Mouse (Mus musculus): ENCODE results near the gene Slc44a3. TPM values are rescaled to one million over a fixed set of nuclear protein-coding genes. Genes with fewer than 3 reads are reported as not detected.

The Slc44a3 gene
- polyA plus RNA-seq, 1 experiment = 23.2 TPM

DNA sequence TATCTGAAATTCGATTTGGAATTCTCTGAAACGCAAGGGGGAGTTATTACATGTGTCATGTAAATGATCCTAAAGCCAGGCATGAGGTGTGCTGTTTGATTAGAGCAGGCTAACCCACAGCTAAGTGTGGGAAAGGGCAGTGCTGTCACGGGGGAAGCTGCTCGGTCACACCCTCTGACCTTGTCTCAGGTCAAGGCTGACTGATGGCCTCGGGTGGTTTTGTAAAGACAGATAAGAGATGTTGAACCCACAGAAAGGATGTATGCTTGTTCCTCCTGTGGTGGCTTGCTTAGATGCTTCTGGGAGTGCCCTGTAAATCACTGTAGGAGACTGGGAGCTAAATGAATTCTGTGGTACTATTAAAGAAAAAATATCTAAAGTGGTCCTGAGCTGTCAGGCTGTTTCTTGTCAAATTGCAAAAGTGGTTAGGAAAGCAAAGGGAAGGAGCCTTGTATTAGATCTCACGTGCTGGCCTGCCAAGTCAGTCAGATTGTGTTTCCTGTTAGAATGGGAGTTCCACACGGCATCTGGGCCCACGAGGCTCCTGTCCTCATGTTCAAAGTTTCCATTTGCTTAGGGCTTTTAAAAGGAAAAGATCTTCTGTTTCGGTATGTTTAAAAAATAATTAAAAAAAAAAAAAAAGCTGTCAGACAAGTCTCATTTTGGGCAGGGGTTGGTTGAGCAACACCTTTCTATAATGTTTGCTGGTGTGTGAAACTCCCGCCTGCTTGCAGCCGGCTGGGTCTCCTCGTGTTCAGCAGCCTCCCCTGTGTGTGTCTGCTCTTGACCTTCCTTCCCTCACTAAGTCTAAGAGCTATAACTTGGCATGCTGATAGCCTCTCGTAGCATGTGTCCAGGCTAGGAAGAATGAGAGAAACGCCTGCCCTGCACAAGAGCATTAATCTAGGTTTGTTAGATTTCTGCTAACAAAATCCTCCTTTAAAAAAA is 73.4 kb downstream of the Slc44a3 start:
- Histone ChIP-seq H3K4me1 (ENCODE audit: control insufficient read depth, insufficient read depth, low read length) (0 out of 2 replicates have a peak, but pooled peaks cover 2% of the 10 kb centered on the region), H3K4me3 (replicated peaks; ENCODE audit: extremely low read depth, low read depth, low read length) (no peak overlapping the region)
- no peak for TF ChIP-seq POLR2A (IDR thresholded peaks at IDR 0.05; ENCODE audit: borderline replicate concordance, extremely low read depth, low read depth, low read length)
- TF ChIP-seq CTCF (IDR thresholded peaks at IDR 0.05; ENCODE audit: insufficient read depth, low read length) = no peak
- 47% methylated on average over 14 of the region's 14 CpGs for WGBS
- no peak for DNase-seq

DNA sequence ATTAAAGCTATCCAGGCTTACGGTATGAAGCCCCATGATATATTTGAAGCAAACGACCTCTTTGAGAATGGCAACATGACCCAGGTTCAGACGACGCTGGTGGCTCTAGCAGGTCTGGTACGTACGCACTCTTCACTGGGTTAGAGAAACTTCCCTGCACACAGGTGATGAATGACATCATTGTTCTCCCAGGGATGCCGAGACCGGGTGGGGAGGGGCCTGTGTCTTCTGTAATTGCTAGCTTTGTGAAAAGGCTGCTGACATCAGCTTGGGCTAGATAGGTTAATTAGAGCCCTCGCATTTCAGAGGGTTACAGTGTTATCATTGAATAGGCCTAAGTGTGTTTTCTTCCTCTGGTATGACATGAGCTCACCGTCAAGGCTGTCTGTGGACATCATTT is 80.8 kb downstream of the Slc44a3 start:
- Histone ChIP-seq H3K4me1 (ENCODE audit: control insufficient read depth, insufficient read depth, low read length) (peaks cover 4% of the 10 kb centered on the region; the same call in 1 of the 2 replicates), H3K4me3 (replicated peaks; ENCODE audit: extremely low read depth, low read depth, low read length) (no peak overlapping the region)
- no peak for TF ChIP-seq CTCF (IDR thresholded peaks at IDR 0.05; ENCODE audit: insufficient read depth, low read length)
- TF ChIP-seq POLR2A (IDR thresholded peaks at IDR 0.05; ENCODE audit: borderline replicate concordance, extremely low read depth, low read depth, low read length) = no peak
- WGBS = 71% methylated on average over 10 of the region's 10 CpGs
- DNase-seq = no peak

DNA sequence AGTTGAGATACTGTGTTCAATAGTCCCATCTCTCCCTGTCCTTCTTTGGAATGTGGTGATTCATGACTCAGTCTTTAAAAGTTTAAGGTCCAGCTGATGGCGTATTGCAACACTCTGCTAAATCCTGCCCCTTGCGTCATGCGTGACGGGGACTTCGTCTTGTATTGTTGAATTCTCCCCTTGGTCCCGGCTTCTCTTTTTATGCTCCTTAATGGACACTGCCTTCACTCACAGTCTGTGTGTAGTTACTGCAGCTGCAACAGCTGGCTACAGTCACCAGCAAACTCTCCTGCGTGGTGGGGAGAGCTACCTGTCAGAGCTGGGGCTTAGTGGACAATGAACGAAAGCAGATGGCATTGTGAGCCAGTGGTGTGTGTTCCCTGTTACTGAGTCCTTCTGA is 82.7 kb downstream of the Slc44a3 start:
- Histone ChIP-seq H3K4me3 (replicated peaks; ENCODE audit: extremely low read depth, low read depth, low read length) (peak overlapping the region; percentile 33), H3K4me1 (ENCODE audit: control insufficient read depth, insufficient read depth, low read length) (peaks cover 4% of the 10 kb centered on the region; the same call in 1 of the 2 replicates)
- DNase-seq = no peak
- WGBS = 74% methylated on average over 8 of the region's 8 CpGs
- TF ChIP-seq POLR2A (IDR thresholded peaks at IDR 0.05; ENCODE audit: borderline replicate concordance, extremely low read depth, low read depth, low read length) (no peak), CTCF (IDR thresholded peaks at IDR 0.05; ENCODE audit: insufficient read depth, low read length) (no peak)

DNA sequence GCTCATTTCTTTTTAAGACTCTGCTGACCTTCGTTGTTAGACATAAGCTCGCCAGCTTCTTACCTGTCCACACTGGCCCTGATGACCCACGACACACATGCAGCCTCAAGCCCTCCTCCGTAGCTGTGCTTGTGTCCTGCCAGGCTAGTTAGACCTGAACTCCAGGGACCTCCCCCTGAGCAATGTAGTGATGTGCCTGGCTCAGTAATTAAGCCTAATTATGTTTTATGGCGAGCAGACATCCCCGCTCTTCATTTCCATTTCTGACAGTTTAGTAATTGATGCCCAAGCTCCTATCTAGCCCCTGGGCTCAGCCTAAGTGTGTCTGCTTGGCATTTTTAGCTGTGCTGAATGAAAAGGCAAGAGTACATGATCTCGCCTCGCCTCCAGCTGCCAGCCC is 83.6 kb downstream of the Slc44a3 start:
- no peak for DNase-seq
- WGBS = 72% methylated on average over 8 of the region's 8 CpGs
- Histone ChIP-seq H3K4me1 (ENCODE audit: control insufficient read depth, insufficient read depth, low read length) (peaks cover 4% of the 10 kb centered on the region; the same call in 1 of the 2 replicates), H3K4me3 (replicated peaks; ENCODE audit: extremely low read depth, low read depth, low read length) (no peak overlapping the region)
- TF ChIP-seq POLR2A (IDR thresholded peaks at IDR 0.05; ENCODE audit: borderline replicate concordance, extremely low read depth, low read depth, low read length) = no peak
- no peak for TF ChIP-seq CTCF (IDR thresholded peaks at IDR 0.05; ENCODE audit: insufficient read depth, low read length)

DNA sequence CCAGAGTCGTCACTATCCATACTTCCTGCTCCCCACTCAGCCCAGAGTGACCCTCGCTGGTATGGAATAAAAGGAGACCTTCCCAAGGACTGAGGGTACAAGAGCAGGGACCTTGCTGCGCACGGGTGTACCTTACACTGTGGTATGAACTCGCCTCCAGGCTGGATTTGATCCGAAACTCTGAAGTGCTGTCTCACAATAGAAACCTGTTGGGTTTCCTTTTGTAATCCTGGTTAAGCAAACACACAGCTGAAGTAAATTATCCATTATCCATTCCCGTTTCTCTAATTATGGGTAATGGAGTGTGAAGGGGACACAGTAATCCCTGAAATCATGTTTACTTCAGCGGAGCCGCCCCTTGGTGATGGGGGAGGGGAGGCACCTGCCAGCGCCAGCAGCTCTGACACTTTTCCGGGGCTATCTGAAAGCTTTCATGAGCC is 84.2 kb downstream of the Slc44a3 start:
- Histone ChIP-seq H3K4me1 (ENCODE audit: control insufficient read depth, insufficient read depth, low read length) (peaks cover 4% of the 10 kb centered on the region; the same call in 1 of the 2 replicates), H3K4me3 (replicated peaks; ENCODE audit: extremely low read depth, low read depth, low read length) (no peak overlapping the region)
- TF ChIP-seq CTCF (IDR thresholded peaks at IDR 0.05; ENCODE audit: insufficient read depth, low read length) = no peak
- TF ChIP-seq POLR2A (IDR thresholded peaks at IDR 0.05; ENCODE audit: borderline replicate concordance, extremely low read depth, low read depth, low read length) = no peak
- DNase-seq = no peak
- 43% methylated on average over 11 of the region's 11 CpGs for WGBS

DNA sequence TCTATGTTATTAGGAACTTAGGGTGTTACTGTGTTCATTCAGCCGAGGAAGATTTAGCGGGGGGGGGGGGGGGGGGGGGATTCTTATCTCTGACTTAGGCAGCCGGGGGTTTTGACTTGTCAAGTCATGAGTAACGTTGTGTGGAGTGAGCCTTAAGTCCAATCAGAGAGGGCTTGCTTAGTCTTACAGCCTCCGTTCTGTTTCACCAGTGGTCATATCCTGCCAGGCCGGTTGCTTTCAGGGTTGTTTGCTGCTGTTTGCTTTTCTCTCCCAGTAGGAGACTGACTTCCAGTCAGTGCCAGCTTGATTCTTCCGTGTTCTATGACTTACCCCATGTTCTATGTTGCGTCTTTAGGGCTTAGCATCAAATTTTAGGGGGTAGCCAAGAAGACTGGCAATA is 85.8 kb downstream of the Slc44a3 start:
- TF ChIP-seq CTCF (IDR thresholded peaks at IDR 0.05; ENCODE audit: insufficient read depth, low read length) = no peak
- no peak for TF ChIP-seq POLR2A (IDR thresholded peaks at IDR 0.05; ENCODE audit: borderline replicate concordance, extremely low read depth, low read depth, low read length)
- DNase-seq = no peak
- Histone ChIP-seq H3K4me3 (replicated peaks; ENCODE audit: extremely low read depth, low read depth, low read length) (no peak overlapping the region), H3K4me1 (ENCODE audit: control insufficient read depth, insufficient read depth, low read length) (peaks cover 12% of the 10 kb centered on the region; the same call in 1 of the 2 replicates)
- 20% methylated on average over 8 of the region's 8 CpGs for WGBS

DNA sequence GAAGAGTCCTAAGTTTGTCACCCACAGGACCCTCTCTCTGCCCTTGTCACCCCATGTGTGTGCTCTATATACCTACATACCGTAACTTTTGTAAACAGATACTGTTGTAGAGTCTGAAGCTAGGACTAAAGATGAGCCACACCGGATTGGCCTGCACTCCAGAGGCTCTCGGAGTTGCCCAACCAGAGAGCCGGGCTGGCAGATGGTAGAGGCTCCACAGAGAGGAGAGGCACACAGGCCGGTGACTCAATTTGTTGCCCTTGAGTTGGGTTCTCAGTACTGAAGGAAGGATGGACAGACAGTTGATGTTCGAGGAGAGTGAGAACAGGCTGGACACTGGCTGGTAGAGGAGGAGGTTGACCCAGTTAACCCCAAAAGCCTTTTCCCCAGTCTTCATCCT is 87.8 kb downstream of the Slc44a3 start:
- 86% methylated on average over 6 of the region's 6 CpGs for WGBS
- H3K4me1 ChIP-seq (ENCODE audit: control insufficient read depth, insufficient read depth, low read length) = peaks cover 22% of the 10 kb centered on the region
- no peak for DNase-seq
- no peak overlapping the region for H3K4me3 ChIP-seq (replicated peaks; ENCODE audit: extremely low read depth, low read depth, low read length)
- TF ChIP-seq CTCF (IDR thresholded peaks at IDR 0.05; ENCODE audit: insufficient read depth, low read length) = no peak
- TF ChIP-seq POLR2A (IDR thresholded peaks at IDR 0.05; ENCODE audit: borderline replicate concordance, extremely low read depth, low read depth, low read length) = no peak

DNA sequence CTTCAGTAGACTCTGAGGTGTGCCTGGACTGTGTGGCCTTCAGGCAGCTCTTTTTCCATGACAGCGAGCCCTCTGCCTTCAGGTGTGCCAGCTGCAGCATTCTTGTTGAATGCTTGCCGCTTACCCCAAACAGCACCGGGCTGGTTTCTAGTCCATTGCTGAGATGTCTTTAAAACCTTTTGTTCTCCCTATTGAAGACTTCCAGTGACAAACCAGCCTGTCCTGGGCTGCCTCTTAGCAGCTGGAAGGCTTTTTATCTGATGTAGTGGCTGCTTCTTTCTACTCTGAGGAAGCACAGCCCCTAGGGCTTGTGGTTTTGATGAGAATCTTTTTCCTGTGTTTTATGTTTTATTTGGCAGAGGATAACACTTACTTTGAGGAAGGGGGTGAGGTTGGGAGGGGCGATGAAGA is 88.3 kb downstream of the Slc44a3 start:
- no peak overlapping the region for H3K4me3 ChIP-seq (replicated peaks; ENCODE audit: extremely low read depth, low read depth, low read length)
- TF ChIP-seq CTCF (IDR thresholded peaks at IDR 0.05; ENCODE audit: insufficient read depth, low read length) (no peak), POLR2A (IDR thresholded peaks at IDR 0.05; ENCODE audit: borderline replicate concordance, extremely low read depth, low read depth, low read length) (no peak)
- peaks cover 28% of the 10 kb centered on the region for H3K4me1 ChIP-seq (ENCODE audit: control insufficient read depth, insufficient read depth, low read length)
- DNase-seq = no peak
- WGBS = 45% methylated on average over 4 of the region's 4 CpGs

DNA sequence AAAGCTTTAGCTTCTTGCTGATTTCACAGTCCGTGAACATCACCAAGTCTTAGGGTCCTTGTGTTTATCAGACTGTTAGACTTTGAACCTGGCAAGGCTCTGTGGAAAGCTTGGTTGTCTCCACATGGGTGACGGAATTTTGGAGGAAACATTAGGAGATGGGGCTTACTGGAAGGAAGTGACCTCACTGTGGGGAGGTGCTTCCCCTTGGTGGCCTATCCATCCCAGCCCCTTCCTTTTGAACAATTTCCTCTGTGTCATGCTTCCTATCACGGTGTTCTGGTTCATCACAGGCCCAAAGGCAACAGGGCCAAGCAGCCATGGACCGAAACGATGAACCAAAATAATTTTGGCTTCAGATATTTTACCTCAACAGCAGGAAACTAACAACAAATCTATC is 89.9 kb downstream of the Slc44a3 start:
- Histone ChIP-seq H3K4me1 (ENCODE audit: control insufficient read depth, insufficient read depth, low read length) (peaks cover 32% of the 10 kb centered on the region), H3K4me3 (replicated peaks; ENCODE audit: extremely low read depth, low read depth, low read length) (no peak overlapping the region)
- WGBS = 55% methylated on average over 5 of the region's 5 CpGs
- no peak for TF ChIP-seq CTCF (IDR thresholded peaks at IDR 0.05; ENCODE audit: insufficient read depth, low read length)
- no peak for DNase-seq

DNA sequence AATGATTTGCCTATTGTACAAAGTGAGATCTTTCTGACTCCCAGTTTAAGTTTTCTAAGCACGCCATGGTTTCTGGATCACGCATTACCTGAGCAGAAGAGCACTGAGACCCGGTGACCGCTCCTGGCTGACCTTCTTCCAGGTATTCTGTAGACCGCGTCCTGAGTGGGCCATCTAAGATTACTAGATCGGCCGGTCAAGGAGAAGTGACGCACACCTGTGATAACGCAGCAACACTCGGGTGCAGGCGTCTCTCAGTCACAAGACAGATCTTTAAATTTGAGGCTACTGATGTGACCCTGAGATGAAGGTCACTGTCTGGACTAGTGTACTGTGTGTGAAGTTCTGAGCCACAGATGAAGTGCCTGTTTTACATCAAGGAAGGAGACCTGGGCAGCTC is 90.7 kb downstream of the Slc44a3 start:
- DNase-seq = no peak
- H3K4me3 ChIP-seq (replicated peaks; ENCODE audit: extremely low read depth, low read depth, low read length) = no peak overlapping the region
- H3K4me1 ChIP-seq (ENCODE audit: control insufficient read depth, insufficient read depth, low read length) = peaks cover 32% of the 10 kb centered on the region
- TF ChIP-seq CTCF (IDR thresholded peaks at IDR 0.05; ENCODE audit: insufficient read depth, low read length) = no peak
- TF ChIP-seq POLR2A (IDR thresholded peaks at IDR 0.05; ENCODE audit: borderline replicate concordance, extremely low read depth, low read depth, low read length) = no peak
- 88% methylated on average over 12 of the region's 12 CpGs for WGBS

All from lung, adult 2 months (tissue).